Mouse (Mus musculus): ENCODE data around the gene Smim24.

Gene Smim24

DNA sequence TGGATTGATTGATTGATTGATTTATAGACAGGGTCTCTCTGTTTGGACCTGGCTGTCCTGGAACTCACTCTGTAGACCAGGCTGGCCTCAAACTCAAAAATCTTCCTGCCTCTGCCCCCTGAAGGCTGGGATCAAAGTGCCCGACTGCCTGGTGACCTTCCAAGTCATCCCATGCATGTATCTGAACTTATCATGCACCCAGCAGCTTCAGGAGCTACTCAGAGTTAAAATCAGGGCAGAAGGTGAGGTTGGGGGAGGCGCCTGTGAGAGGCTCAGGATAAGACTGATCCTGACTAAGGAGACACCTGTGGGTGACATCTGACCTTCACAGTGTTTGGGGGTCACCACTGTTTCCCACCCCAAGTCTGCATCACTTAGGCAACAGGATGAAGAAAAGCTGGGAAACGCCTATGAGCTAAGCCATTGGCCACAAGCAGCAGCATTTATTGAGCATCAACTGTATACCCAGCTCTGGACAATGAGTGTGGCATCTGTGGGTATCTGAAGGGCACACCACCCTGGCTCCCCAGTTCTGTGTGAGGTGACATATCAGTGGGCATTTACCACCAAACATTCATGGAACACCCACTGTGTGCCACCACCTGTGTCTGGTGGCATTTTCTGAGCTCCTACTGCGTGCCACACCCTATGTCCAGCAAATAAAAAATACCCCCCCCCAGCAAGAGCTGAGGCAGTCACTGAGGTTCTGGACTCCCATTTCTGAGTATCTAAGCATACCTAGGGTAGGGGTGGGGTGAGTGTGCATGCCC, 30.8 kb downstream of the Smim24 start:
- peak; percentile 14 for DNase-seq (ENCODE audit: low read depth)

DNA sequence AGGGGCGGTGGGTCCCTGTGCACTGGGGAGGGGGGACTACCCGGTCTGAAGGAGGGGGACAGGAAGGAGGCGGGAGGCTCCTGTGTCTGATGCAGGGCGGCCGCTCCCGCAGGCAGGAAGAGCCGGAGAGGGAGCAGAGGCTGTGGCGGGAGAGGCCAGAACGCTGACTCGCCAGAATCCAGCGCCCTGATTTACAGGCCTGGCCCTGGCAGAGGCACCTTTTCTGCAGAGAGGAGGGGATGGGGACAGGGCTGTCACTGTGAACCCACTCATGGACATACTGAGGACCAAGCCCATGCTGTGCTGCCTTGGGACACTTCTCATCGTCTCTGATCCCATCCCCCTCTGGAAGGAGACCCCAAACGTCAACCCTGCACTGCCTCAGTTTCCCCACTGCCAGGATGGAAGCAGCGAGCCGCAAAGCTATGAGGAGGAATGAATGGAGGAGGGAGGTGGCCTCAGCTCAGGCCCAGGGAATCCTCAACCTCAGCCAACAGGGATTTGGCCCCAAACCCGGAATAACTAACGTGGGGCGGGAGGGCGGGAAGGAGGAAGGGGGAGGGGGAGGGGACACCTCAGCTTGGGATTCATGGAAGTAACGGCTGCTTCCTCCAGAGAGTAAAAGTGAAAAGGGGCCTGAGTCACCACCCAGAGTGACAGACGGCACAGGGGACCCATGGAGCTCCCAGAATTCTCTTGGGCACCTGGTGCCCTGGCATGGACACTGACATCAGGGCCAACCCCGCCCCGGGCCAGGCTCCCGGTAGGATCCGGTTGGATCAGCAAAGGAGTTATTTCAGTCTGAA, 31.6 kb downstream of the Smim24 start:
- DNase-seq (ENCODE audit: low read depth) = peak; percentile 9

DNA sequence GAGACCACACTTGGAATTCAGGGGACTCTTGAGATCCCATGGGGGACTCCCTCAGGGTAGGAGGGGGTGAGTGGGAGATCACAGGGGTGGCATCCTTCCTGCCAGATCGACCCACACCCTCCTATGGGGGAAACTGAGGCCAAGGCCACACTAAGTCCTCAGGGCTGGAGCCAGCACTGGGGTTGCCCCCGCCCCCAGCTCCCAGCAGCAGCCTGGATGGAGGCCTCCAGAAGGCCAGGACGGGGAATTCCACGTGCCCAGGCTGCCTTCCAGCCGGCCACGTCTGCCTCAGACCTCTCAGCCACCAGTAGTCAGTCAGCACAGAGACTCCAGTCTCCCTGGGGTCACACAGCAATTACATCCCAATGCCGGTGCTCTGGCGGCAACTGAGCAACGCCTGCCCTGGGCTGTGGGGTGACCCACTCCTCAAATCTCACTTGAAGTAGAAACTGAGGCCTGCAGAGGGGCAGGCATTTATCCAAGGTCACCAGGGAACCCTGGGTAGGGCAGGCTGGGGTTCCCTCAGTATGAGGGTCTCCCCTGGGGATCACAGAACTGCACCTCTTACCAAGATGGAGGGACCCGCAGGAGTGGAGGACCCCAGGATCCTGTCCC, 32.5 kb downstream of the Smim24 start:
- peak; percentile 19 for DNase-seq (ENCODE audit: low read depth)

DNA sequence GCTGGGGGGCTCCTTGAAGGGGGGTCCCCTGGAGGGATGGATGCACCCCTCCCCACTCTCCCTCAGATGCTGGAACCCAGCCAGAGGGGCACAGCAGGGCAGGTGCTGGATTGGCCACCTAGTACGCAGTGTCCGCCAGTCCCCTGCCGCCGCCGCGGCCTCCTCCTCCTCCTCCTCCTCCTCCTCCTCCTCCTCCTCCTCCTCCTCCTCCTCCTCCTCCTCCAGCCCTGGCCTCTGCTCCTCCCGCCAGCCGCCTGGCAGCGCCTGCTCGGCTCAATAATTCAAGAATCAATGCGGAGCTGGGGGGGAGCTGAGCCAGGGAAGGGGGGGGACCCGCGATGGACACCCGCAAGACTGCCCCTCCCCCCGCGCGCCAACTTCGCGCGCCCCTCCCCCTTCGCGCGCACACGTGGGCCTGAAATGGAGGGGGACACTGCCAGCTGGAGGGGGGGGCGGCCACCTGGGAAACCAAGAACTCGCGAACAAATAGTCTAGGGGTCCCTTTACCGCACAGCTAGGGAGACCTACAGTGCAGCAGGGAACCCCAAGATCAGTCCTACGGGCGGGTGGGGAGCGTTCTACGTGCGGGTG, 33.3 kb downstream of the Smim24 start:
- no peak for DNase-seq (ENCODE audit: low read depth)

DNA sequence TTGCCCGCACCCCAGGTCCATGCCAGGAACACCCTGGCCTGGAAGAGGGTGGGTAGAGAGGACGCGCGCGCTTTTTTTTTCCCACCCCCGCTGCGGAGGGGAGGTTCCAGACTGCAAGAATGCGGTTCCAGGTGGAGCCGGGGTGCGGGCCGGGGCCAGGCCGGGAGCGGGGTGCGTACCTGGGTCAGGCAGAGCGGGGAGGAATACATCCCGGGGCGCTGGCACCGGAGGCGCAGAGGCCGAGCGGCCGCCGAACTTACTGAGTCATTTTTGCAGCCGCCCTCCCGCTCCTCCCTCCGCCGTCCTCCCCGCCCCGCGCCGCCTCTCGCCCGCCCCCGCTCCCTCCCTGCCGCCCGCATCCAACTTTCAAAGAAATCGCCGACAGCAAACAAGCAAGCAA, 34.0 kb downstream of the Smim24 start:
- peak; percentile 62 for DNase-seq (ENCODE audit: low read depth)

DNA sequence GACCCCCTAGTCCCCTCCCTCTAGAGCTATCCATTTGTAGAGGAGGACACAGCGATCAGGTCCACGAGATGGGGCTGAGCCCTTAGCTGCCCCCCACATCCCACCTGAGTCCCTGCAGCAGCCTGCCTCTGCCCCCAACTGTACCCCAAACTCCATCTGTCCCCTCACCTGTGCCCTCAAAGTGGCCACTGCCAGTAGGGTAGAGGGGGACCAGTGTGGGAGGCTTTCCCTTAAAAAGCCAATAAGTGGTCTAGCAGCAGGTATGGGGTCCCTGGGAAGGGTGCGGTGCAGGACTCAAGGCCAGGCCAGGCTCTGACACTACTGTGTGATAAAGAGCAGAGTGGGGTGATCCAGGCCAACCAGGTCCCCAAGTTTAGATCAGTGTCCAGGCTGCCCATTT, 34.5 kb downstream of the Smim24 start:
- DNase-seq (ENCODE audit: low read depth) = no peak

DNA sequence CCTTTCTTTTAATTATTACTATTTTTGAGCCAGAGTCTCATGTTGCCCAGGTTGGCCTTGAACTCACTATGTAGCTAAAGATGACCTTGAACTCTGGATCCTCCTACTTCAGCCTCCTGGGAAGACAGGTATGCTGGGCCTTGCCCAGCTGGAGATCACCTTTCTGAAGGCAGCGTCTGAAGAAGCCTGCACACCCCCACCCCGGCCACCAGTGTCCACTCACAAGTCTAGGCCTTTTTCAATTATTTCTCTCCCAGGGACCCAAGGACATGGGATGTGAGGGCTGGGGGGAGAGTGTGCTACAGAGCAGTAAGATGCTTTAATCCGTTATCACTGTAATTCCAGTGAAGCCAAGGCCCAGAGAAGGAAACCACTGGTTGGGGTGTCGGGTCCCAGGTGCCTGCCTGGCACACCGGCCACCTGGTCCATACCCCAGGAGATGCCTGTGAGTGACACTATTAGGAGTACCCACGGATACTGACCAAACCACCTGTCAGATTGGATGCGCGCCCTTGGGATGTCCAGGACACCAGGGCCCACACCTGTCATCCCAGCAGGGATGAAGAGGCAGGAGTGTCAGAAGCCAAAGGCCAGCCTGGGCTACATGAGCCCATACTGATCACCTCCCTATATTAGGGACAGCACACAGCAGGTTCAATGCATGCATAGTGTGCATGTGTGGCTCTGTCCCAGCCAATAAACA, 35.1 kb downstream of the Smim24 start:
- peak; percentile 29 for DNase-seq (ENCODE audit: low read depth)

DNA sequence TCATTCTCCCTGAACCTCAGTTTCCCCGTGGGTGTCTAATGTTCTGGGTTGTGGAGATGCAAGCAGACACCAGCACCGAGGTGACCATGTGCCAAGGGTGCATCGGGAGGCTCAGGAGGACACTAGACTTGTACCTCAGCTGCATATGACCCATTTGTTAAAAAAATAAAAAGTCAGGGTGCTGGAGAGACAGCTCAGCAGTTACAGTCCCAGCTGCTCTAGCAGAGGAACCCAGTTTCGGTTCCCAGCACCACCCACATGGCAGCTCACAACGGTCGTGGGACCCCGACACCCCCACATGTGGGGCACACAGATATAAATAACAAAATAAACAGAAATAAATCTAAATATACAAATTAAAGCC, 35.6 kb downstream of the Smim24 start:
- DNase-seq (ENCODE audit: low read depth) = no peak

DNA sequence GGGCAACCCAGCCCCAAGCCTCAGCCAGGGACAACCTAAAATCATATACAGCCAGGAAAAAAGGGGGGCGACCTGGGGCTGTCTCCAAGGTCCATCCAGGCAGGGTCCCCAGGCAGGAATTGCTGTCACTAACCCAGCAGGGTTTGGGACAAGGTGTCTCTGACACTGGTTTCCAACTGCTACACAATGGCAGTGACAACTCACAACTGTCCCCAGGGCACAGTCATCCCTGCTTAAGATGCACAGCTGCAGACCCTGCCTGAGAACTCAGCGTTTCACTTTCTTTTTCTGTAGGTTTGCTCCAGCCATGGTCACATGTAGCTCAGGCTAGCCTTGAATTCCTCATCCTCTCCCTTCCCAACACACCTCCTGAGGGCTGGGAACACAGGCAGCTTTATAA, 36.2 kb downstream of the Smim24 start:
- no peak for DNase-seq (ENCODE audit: low read depth)

DNA sequence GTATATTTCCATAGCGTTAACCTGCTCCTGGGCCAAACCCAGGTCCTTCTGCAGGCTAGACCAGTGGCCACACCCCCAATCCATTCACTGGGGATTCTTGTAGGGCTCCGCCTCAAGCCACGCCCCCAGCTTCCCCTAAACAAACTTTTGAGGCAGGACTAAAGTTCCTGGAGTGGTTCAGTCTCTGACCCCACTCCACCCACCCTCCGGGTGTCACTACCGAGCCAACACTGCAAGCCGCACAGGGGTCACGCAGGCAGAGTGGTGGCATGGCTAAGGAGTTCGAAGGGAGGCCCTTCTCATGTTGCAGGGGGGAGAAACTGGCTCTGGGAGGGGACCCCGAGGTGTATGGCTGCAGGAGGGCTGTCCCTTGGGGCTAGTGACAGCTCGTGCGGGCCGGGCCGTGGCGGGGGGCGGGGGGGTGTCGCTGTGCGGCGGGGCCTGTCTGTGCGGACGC, 36.8 kb downstream of the Smim24 start:
- peak; percentile 89 for DNase-seq (ENCODE audit: low read depth)

DNA sequence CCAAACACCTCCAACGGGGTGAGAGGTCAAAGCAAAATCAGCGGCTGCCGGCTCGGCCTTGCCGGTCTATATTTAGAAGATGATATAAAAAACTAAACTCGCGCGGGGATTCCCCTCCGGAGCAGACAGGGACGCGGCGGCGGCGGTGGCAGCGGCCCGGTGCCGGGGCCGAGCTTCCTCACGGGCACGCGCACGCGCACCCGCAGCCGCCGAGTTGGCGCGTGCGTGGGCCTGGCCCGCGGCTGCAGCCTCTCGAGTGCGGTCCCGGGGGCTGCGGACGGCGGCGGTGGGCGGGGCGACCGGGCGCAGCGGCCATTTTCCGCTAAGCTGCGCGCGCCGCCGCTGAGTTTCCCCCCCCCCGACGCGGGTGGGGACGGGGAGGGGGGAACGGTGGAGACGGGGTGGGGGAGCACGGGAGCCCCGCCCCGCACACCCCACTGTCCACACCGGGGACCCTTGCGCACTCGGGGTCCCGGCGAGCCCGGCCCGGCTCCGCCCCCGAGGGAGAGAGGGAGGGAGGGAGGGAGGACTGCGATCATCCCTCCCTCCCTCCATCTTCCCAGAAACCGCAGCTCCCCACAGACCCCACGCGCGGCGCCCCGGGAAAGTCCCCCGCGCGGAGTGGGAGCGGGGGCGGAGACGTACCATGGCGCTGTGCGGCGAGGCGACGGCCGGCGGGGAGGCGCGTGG, 37.4 kb downstream of the Smim24 start:
- DNase-seq (ENCODE audit: low read depth) = peak; percentile 86

DNA sequence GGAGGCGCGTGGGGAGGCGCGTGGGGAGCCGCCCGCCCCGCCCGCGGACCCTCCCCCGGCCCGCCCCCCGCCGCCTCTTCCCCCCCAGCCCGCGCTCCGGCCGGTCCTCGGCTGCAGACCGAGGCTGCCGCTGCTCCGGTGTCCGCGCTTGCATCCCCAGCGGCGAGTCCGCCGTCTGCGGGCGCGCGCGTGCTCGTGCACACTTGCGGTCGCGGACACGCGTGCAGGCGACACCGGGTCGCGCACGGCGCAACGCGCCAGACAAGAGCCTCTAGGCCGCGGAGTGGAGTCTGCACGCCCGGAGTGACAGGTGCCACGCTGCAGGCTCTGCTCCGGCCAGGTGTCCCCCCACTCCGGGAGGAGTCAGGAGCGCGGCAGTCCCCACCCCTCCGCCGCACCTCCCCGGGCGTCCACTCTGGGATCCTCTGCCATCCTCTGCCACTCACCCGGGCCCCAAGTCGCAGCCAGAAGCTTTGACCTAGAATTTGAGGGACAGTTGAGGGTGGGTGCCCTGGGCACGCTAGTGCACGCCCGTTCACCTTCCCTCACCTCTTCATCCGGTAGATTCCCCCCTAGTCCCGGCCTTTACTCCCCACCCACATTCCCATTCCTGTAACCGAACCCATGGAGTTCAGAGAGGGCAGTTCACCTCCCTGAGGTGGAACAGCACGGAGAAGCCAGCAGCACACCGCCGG, 38.1 kb downstream of the Smim24 start:
- no peak for DNase-seq (ENCODE audit: low read depth)

DNA sequence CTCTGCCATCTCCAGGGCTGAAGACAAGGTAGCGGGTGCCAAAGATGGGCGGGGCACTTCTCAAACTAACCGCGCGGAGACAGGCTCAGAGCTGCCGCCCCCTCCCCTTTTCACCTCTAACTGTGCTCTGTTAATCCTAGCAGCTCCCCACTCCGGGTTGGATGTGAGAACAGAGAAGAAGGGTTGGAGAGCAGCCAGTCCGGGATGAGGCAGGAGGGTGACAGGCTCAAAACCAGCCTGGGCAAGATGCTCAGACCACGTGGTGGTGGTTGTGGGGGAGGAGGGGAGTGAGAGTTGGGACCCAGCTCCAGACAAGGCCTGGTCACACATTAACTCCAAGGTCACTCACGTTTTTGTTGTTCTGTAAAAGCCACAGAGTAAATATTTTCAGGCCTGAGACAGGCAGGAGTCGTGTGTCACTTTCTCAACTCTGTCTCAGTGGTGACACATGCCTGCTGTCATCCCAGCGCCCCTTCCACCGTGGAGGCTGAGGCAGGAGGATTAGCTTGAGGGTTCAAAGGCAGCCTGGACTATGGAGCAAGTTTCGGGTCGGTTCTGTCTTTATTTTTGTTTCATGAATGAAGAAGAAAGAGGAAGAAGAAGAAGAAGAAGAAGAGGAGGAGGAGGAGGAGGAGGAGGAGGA, 38.8 kb downstream of the Smim24 start:
- peak; percentile 64 for DNase-seq (ENCODE audit: low read depth)

DNA sequence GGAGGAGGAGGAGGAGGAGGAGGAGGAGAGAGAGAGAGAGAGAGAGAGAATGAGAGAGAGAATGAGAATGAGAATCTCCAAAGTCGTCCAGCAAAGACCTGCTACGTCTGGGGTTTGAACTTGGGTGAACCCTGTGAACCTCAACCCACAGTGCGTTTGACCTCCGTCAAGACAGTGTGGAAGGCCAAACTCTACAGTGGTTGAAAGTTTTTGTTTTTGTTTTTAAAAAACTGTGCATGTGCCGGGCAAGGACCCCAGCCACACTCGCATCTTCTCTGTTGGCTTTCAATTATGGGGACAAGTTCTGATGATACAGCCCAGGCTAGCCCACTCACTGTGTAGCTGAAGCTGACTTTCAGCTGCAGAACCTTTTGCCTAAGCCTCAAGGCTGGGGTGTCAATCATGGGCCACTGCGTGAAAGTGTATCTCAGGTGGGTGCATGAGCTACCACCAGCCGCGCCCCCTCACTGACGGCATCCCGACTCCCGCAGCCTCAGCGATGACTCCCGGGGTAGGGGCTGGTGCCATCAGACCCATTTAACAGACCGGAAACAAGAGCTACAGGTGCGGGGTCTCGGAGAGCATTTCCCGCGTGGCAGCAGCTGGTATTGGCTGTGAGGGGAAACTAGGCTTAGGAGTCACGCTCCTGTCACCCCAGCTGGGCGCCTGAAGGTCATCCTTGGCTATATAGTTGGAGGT, 39.5 kb downstream of the Smim24 start:
- no peak for DNase-seq (ENCODE audit: low read depth)

DNA sequence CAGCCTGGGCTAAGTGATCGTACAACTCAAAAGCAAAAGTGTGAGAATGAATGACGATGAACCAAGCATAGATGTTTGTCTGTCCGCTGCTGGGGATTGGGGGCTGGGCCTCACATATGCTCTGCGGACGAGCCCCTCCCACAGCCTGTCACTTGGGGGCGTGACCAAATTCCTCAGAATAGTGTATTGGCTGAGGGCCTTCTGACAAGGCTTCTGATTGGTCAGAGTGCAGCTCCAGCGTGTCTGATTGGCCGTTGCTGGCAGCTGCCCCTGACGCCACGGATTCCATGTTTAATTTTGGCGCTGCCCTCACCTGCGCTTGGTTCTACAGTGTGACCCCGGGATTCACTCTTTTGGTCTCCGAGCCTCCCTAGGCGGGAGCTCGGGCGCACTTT, 40.0 kb downstream of the Smim24 start:
- peak; percentile 98 for DNase-seq (ENCODE audit: low read depth)

DNA sequence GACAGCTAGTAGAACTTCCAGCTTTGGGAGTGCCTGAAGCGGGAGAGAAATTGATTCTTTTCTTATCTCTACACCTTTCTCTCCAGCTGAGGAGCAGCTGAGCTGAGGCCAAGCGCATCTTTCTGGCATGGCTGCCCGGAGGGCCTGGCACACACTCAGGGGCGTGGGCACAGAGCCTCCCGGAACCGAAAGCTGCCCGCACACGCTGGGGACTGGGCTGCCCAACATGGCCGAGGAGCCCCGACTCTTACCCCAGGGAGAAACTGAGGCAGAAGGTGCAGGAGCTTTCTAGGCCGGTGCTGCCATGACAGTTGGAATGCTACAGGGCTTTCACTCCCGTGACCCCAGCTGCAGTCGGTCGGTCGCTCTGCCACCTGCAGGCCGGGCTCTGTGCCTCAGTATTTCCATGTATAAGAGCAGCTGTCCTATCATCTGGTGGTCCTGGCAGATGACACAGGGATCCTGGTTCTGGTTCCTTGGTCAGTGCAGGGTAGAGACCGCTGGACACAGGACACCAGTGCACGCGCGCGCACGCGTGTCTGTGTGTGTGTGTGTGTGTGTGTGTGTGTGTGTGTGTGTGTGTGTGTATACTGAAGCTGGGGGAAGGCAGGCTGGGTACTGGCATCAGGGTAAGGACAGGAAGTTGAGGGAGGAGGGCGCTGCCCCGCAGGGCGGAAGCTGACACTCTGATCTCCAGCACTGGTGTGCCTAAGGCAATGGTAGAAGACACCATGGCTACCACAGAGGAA, 40.9 kb downstream of the Smim24 start:
- DNase-seq (ENCODE audit: low read depth) = peak; percentile 85

DNA sequence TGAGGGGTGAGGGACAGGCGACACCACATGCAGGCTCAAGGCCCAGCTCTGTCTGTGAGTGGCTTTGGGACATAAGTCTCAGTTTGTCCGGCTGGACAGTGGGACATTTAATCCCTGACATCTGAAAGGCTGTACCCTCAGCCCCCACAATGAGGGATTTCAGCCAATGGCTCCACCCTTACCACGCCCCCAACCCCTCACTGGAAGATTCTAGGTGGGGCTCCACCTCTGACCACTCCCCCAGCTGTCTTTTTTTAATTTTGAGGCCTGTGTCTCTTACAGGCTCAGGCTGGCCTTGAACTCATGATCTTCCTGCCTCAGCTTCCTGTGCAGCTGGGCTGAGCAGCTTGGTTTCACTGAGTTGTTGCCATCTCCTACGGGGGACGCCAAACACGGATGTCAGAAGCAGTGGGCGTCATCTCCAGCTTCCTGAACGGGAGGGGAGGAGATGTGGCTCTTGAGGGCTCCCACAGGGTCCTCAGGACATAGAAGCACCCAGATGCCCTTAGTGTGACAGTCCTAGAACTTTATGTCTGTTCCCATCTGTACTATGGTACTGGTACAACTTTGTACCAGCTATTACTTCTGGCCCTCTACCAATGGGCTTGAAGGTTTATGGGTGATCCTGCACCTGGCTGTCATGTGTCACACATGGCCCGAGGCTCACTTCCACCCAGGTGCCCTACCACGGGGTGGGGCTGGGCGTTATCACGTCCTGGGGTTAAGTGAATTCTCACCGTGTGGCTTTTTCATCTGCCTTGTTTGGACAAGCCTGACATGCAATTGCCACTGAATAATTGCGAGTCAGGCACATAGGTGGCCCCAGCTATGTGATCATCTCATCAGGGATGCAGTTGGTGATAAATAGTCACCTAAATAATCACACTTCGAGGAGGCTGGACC, 41.8 kb downstream of the Smim24 start:
- peak; percentile 68 for DNase-seq (ENCODE audit: low read depth)

DNA sequence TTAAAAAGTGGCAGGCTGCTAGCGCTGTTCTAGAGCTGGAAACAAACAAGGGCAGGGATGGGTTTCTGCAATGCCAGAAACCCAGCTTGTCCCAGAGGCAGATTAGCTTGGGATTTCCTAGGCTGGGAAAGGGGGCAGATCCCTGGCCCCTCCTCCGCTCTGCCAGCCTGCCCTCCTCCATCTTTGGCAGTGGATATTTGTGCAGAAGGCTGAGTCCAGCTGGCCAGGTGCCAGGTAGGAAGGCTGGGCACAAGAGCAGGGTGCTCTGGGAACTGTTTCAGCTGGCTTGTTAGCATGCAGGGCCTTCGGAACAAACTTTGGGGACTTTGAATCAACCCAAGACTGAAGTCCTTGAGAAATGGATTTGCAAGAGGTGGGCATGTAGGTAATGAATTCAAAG, 42.6 kb downstream of the Smim24 start:
- peak; percentile 10 for DNase-seq (ENCODE audit: low read depth)

All from induced T-regulatory cell, adult 2 months (primary cell).